Mouse (Mus musculus) erythroblast, embryonic 14.5 days (primary cell): Measurements from ENCODE around the gene Olfr12.

Experiments used
- GATA1 ChIP-seq: IDR thresholded peaks from 2 replicates; pipeline ENCODE4 v1.6.1; 2012; ENCODE audit warnings: low read length, inconsistent platforms, mixed read lengths
- TAL1 ChIP-seq: IDR thresholded peaks from 3 replicates; pipeline ENCODE4 v1.6.1; 2012; ENCODE audit warnings: low read length, inconsistent platforms, mixed read lengths

- TF ChIP-seq GATA1 (no peak), TAL1 (no peak)
Measured at GRCm38 (mm10) chr1:92605482-92605881, 12.1 kb upstream of the Olfr12 start, which contains the start of gene Olfr1410.
